Mouse (Mus musculus): ENCODE results near the gene Mlxipl.

Gene Mlxipl

GRCm38 (mm10) chr5:135078482-135078810, 11.2 kb upstream of the Mlxipl start:
- DNase-seq (ENCODE audit: low spot score in 2 of 2), result no peak

- DNase-seq (ENCODE audit: low spot score in 2 of 2), result no peak
Measured at GRCm38 (mm10) chr5:135079578-135079977, 10.1 kb upstream of the Mlxipl start.

GRCm38 (mm10) chr5:135080539-135080938, 9.2 kb upstream of the Mlxipl start:
- no peak for DNase-seq (ENCODE audit: low spot score in 2 of 2)

- DNase-seq (ENCODE audit: low spot score in 2 of 2), result no peak
Measured at GRCm38 (mm10) chr5:135086871-135087270, 2.8 kb upstream of the Mlxipl start.

- DNase-seq (ENCODE audit: low spot score in 2 of 2), result no peak
Measured at GRCm38 (mm10) chr5:135100981-135101380, 11.3 kb downstream of the Mlxipl start.

GRCm38 (mm10) chr5:135103999-135104660, 14.4 kb downstream of the Mlxipl start:
- DNase-seq (ENCODE audit: low spot score in 2 of 2), result peak in 1 of 2 experiments; percentile 24

GRCm38 (mm10) chr5:135106758-135107256, 17.1 kb downstream of the Mlxipl start:
- DNase-seq (ENCODE audit: low spot score in 2 of 2), result peak; percentile 60 to 65

- DNase-seq (ENCODE audit: low spot score in 2 of 2), result peak; percentile 9 to 46
Measured at GRCm38 (mm10) chr5:135107521-135108501, 18.1 kb downstream of the Mlxipl start.

- DNase-seq (ENCODE audit: low spot score in 2 of 2), result no peak
Measured at GRCm38 (mm10) chr5:135109017-135109416, 19.3 kb downstream of the Mlxipl start.

- DNase-seq (ENCODE audit: low spot score in 2 of 2), result no peak
Measured at GRCm38 (mm10) chr5:135109426-135109825, 19.7 kb downstream of the Mlxipl start.

- DNase-seq (ENCODE audit: low spot score in 2 of 2), result no peak
Measured at GRCm38 (mm10) chr5:135109976-135110375, 20.3 kb downstream of the Mlxipl start.

GRCm38 (mm10) chr5:135113782-135114181, 24.1 kb downstream of the Mlxipl start:
- no peak for DNase-seq (ENCODE audit: low spot score in 2 of 2)

- DNase-seq (ENCODE audit: low spot score in 2 of 2), result no peak
Measured at GRCm38 (mm10) chr5:135115241-135115640, 25.6 kb downstream of the Mlxipl start.

GRCm38 (mm10) chr5:135118589-135119081, 28.9 kb downstream of the Mlxipl start:
- DNase-seq (ENCODE audit: low spot score in 2 of 2), result peak in 1 of 2 experiments; percentile 54

- DNase-seq (ENCODE audit: low spot score in 2 of 2), result no peak
Measured at GRCm38 (mm10) chr5:135120753-135121152, 31.1 kb downstream of the Mlxipl start.

GRCm38 (mm10) chr5:135126121-135126520, 36.4 kb downstream of the Mlxipl start:
- DNase-seq (ENCODE audit: low spot score in 2 of 2), result no peak

GRCm38 (mm10) chr5:135127669-135128068, 38.0 kb downstream of the Mlxipl start:
- DNase-seq (ENCODE audit: low spot score in 2 of 2), result no peak

- no peak for DNase-seq (ENCODE audit: low spot score in 2 of 2)
Measured at GRCm38 (mm10) chr5:135129747-135130146, 40.1 kb downstream of the Mlxipl start.

- peak; percentile 74 to 83 for DNase-seq (ENCODE audit: low spot score in 2 of 2)
Measured at GRCm38 (mm10) chr5:135133736-135134405, 44.2 kb downstream of the Mlxipl start.

- DNase-seq (ENCODE audit: low spot score in 2 of 2), result peak; percentile 37 to 48
Measured at GRCm38 (mm10) chr5:135134534-135134933, 44.8 kb downstream of the Mlxipl start.

GRCm38 (mm10) chr5:135139881-135140280, 50.2 kb downstream of the Mlxipl start:
- DNase-seq (ENCODE audit: low spot score in 2 of 2), result no peak

GRCm38 (mm10) chr5:135144469-135144868, 54.8 kb downstream of the Mlxipl start:
- no peak for DNase-seq (ENCODE audit: low spot score in 2 of 2)

Measured in thymus, postnatal 10 days (tissue).